Mouse (Mus musculus) testis, adult 2 months (tissue): Measurements from ENCODE around the gene Olfr839-ps1. TPM values are rescaled to one million over a fixed set of nuclear protein-coding genes. Genes with fewer than 3 reads are reported as not detected.

Source experiments
- H3K27ac ChIP-seq: fragments of 200-500 bp; 2 replicates; pipeline ENCODE4 v1.5.1; 2012; ENCODE audit warnings: low read depth, low read length; ENCODE audit not compliant: control insufficient read depth, insufficient read depth
- H3K27me3 ChIP-seq: fragments of 200-500 bp; 2 replicates; pipeline ENCODE4 v1.6.1; 2012; ENCODE audit warnings: mild to moderate bottlenecking, low read length, moderate library complexity; ENCODE audit not compliant: control insufficient read depth, insufficient read depth
- H3K36me3 ChIP-seq: fragments of 200-500 bp; 2 replicates; pipeline ENCODE4 v1.6.1; 2012; ENCODE audit warnings: mild to moderate bottlenecking, low read length; ENCODE audit not compliant: control insufficient read depth, insufficient read depth
- H3K4me1 ChIP-seq: fragments of 200-500 bp; 2 replicates; pipeline ENCODE4 v1.6.1; 2012; ENCODE audit warnings: low read length; ENCODE audit not compliant: control insufficient read depth, insufficient read depth
- H3K4me3 ChIP-seq: fragments of 200-500 bp; 2 replicates; pipeline ENCODE4 v1.5.1; 2012; ENCODE audit warnings: low read depth, mild to moderate bottlenecking, low read length, moderate library complexity, mixed read lengths; ENCODE audit not compliant: control insufficient read depth
- CTCF ChIP-seq: fragments of 200-500 bp; IDR thresholded peaks from 2 replicates; pipeline ENCODE4 v1.5.1; 2012; ENCODE audit warnings: low read depth, mild to moderate bottlenecking, inconsistent platforms, low read length, moderate library complexity; ENCODE audit not compliant: control insufficient read depth, insufficient read depth, insufficient replicate concordance
- POLR2A ChIP-seq: fragments of 200-500 bp; IDR thresholded peaks from 2 replicates; pipeline ENCODE4 v1.6.1; 2012; ENCODE audit warnings: low read depth, mild to moderate bottlenecking, inconsistent platforms, low read length, moderate library complexity; ENCODE audit not compliant: control insufficient read depth
- polyA plus RNA-seq: library from polyadenylated mRNA; depleted of rRNA; stranded (reverse); fragments of >200 nt; gene quantifications from 2 replicates; pipeline ENCODE4 v1.2.3, GENCODE M21; 2012; rRNA removed

Gene Olfr839-ps1
- not detected in 2 replicates for polyA plus RNA-seq

GRCm38 (mm10) chr9:19177212-19177611 is at the start of gene Olfr839-ps1:
Gene Olfr839-ps1, minus strand, starts transcription at chr9:19177312.
- H3K27ac ChIP-seq: no peak within 1 kb of the TSS
- H3K36me3 ChIP-seq: no peaks in the 10 kb centered on the region
- no peak within 1 kb of the TSS for H3K4me3 ChIP-seq
- TF ChIP-seq CTCF (no peak), POLR2A (no peak)
- H3K27me3 ChIP-seq: no peaks in the 10 kb centered on the region
- H3K4me1 ChIP-seq: no peaks in the 10 kb centered on the region

DNA sequence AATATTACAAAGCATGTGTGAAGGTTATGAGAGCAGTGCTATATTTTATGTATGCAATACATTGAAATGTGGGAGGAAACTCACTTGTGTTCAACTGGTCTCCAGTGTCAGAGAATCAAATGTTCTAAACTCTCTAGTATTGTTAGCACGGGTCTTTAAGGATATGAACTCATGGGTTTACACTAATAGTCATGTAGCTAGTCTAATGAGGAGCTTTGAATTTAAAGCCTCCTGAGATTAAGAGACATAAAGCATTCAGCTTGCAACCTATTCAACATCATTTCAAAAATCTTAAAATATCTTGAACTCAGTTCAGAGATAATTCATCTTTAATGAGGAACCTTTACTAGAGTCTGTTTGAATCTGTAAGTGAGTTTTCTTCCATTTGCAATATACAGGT is 41.1 kb downstream of the Olfr839-ps1 start, which contains the start of gene Olfr837:
TSS of gene Olfr837 (plus strand) at position 301 of the 400 bp plus-strand sequence.
- Histone ChIP-seq H3K27me3 (no peaks in the 10 kb centered on the region), H3K36me3 (no peaks in the 10 kb centered on the region), H3K4me3 (no peak within 1 kb of the TSS), H3K27ac (no peak within 1 kb of the TSS), H3K4me1 (no peaks in the 10 kb centered on the region)
- TF ChIP-seq CTCF (no peak), POLR2A (no peak)

GRCm38 (mm10) chr9:19120082-19120481 is 57.0 kb downstream of the Olfr839-ps1 start, which contains the start of gene Olfr836:
Gene Olfr836, plus strand, starts transcription at chr9:19120382.
- Histone ChIP-seq H3K36me3 (no peaks in the 10 kb centered on the region), H3K4me3 (no peak within 1 kb of the TSS), H3K27me3 (no peaks in the 10 kb centered on the region), H3K27ac (no peak within 1 kb of the TSS), H3K4me1 (no peaks in the 10 kb centered on the region)
- TF ChIP-seq CTCF (no peak), POLR2A (no peak)

Other genes starting within 250 kb of the Olfr839-ps1 start
- not detected in 2 replicates for gene Olfr832, start 240.2 kb downstream of the Olfr839-ps1 start, polyA plus RNA-seq
- not detected in 2 replicates for gene Olfr834, start 189.3 kb downstream of the Olfr839-ps1 start, polyA plus RNA-seq
- not detected in 2 replicates for gene Olfr835, start 144.6 kb downstream of the Olfr839-ps1 start, polyA plus RNA-seq
- not detected in 2 replicates for gene Olfr836, start 56.9 kb downstream of the Olfr839-ps1 start, polyA plus RNA-seq
- not detected in 2 replicates for gene Olfr837, start 41.0 kb downstream of the Olfr839-ps1 start, polyA plus RNA-seq
- gene Olfr843, start 74.7 kb upstream of the Olfr839-ps1 start, polyA plus RNA-seq: not detected in 2 replicates
- not detected in 2 replicates for gene Olfr844, start 139.0 kb upstream of the Olfr839-ps1 start, polyA plus RNA-seq
- gene Olfr845, start 159.1 kb upstream of the Olfr839-ps1 start, polyA plus RNA-seq: not detected in 2 replicates
- not detected in 2 replicates for gene Olfr846, start 186.7 kb upstream of the Olfr839-ps1 start, polyA plus RNA-seq
- gene Olfr847, start 201.4 kb upstream of the Olfr839-ps1 start, polyA plus RNA-seq: not detected in 2 replicates